Mouse (Mus musculus): Measurements from ENCODE around the gene Nhsl1. TPM values are rescaled to one million over a fixed set of nuclear protein-coding genes. Genes with fewer than 3 reads are reported as not detected.

Nhsl1 gene
- total RNA-seq, 2 experiments from 2014 or later: 6.6 to 7.5 TPM

DNA sequence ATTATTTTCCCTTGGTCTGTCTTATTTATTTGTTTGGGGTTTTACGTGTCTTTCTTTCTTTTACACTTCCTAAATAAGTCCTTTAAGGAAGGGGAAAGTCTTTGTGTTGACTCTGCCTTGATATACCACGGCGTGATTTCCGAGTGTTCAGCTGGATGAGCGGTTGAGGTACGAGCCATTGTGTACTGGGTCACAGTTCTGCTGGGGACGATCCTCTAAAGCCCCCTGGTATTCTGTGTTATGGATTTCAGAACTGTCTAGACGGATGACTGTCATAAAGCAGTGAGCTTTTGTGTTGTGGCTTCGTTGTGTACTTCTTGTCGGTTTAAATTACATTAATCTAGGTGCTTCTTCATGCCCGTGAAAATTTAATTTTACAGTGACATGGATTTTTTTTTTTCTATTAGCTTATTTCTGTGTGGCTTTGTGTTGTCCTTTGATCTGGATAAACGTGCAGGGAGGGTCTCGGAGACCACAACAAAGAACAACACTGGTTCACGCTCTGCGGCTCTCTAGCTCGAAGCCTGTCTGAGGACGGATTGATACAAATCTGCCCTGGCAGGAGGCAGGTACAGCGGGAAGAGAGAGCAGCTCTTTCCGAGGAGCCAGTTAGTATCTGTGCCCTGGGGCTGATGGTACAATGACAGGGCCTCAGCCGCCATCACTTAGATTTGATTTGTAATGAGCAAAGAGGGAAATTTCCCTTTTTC, 151.7 kb downstream of the Nhsl1 start:
- intact Hi-C loops (cut with DNase I; ENCODE audit: low total_unique reads): no loop called here
- DNase-seq: no peak

DNA sequence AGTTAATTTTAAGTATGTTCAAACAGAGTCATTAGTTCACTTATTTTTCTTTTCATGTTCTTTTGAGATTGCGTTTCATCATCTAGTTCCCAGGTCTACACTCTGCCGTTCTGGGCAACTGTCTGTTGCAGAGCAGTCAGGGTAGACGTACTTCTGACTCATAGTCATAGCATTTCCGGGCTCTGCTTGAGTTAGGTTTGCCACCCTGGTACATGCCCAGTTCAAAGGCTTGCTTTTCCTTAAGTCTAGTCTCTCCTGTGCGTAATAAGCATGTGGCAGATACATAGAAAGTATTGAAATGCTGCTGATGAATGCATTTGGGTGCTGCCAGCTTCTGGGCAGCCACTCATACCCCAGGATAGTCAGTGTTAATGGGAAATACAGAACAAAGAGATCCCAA, 152.9 kb downstream of the Nhsl1 start:
- intact Hi-C loops (cut with DNase I; ENCODE audit: low total_unique reads): no loop called here
- no peak for DNase-seq

DNA sequence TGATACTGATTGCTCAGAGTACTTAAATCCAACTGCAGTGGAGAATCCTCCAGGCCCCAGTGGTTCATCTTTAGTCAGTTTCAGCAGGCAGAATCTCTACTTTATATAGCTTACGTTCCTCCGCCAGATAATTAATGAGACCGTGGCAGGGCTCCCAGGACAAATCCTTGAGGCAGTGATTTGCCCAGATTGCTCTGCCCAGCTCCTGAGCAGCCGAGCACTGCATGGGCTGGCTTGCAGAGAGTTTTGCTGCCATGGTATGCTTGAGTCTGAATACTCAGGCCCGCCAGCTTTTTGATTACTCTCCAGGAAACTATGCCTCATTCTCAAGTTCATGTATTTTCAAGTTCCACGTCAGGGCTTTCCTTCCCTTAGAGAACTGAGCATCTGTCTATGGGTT, 156.3 kb downstream of the Nhsl1 start:
- DNase-seq: no peak
- intact Hi-C loops (cut with DNase I; ENCODE audit: low total_unique reads): no loop called here

DNA sequence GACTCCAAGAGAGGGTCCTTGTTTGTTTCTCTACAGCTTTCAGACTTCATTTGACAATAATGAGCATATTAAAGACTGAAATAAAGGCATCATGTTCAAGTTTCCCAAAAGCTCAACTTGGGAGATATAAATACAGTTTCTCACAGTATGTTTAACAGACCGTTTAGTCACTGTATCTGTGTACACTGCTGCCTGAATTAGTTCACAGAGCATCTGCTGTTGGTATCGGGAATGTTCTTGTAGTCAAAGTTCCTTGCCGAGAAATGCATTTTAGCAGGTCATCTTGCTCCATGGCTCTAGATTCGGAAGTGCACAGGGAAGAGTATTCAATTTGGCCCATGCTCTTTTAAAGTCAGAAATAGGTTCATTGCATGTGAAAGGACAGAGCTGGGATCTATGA, 159.5 kb downstream of the Nhsl1 start:
- intact Hi-C loops (cut with DNase I; ENCODE audit: low total_unique reads): no loop called here
- no peak for DNase-seq

DNA sequence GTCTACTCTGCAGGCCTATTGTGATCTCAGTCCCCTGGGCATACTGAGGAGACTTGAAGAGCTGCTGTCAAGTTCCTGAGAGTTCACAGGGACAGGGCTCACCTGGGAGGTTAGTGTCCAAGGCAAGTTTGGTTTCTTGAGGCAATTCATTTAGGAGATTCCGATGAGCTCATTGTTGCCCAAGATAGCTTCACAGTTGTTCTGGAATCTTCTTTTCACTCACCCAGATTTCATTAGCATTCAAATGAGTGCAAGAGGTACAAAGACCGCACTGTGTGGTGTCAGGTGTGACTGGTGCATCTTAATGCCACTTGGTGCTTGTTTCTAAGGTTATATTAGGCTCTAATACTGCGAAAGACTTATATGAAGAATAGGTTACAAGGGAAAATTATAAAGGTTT, 160.5 kb downstream of the Nhsl1 start:
- intact Hi-C loops (cut with DNase I; ENCODE audit: low total_unique reads): no loop called here
- DNase-seq: no peak

DNA sequence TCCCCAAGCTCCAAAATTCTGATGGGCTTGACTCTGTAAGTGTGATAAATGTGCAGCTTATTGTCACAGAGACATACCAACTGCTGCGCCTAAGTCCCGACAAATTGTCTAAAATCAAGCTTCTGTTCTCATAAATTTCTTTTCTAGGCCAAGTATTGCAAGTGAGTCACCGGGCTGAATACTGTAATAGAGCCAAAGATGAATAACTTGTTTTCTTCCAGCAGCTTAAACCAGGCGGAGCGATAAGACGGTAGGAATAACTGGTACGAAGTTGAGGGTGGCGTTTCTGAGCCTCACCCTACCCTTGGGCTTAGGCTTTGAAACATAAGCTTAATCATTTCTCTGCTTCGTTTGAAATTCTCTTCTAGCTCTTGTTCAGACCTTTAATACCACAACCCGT, 162.1 kb downstream of the Nhsl1 start:
- no peak for DNase-seq
- intact Hi-C loops (cut with DNase I; ENCODE audit: low total_unique reads): no loop called here

DNA sequence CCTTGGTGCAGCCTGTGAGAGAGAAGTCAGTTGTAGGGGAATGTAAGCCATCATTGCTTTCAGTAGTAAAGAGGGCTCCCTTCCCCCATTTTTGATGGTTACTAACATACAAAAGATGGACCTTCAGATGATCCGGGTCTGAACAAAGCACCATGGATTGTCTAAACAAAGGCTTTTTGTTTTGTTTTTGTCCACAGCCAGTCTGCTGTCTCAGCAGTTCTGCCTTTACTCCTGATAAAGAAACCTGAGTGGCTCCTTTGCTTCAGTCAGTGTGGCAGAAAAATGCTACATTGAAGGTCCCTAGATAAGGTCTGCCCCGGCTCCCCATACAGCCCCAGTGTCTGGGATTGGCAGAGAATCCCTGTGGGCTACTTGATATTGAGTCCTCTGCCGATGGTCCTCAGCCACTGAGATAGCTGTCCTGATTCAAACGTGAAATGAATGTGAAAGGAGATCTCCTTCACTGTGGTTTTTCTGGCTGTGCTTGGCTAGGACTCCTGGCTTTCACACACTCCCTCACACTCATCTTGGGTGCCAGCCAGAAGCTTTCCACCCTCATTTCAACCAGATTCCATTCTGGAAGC, 163.9 kb downstream of the Nhsl1 start:
- DNase-seq: no peak
- intact Hi-C loops (cut with DNase I; ENCODE audit: low total_unique reads): no loop called here

DNA sequence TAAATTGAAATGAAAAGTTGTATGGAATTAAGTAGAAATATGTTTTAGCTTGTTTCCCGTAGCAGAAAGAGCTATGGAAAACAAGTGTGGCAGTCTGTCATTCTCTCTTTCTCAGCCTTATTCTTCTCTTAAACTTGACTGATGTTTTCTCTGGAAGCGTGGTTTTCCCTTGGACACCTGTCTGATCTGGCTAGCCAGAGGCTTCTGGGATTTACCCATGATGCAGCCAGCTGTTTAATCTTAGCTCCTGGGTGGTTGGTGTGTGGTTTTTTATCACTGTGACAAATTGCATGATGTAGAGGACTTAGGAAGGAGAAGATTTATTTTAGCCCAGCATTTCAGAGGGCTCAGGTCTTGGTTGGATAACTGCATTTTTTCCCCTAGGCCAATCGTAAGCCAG, 164.9 kb downstream of the Nhsl1 start:
- intact Hi-C loops (cut with DNase I; ENCODE audit: low total_unique reads): no loop called here

DNA sequence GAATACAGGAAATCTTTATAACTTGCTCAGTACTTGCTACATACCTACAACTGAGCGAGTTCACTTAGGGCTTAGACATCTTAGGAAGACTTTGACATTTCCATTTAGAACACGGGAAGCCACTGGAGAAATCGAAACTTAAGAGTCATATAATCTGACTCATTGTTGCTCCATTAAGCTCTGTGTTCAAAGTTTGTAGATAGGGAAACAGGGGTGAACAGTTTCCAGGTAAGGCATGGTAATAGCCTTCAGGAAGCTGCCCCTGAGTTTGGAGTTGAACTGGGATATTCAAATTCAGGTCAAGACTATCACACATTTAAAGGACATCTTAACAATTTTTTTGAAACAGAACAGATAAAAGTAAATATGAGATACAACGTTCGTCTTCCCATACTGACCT, 165.9 kb downstream of the Nhsl1 start:
- intact Hi-C loops (cut with DNase I; ENCODE audit: low total_unique reads): no loop called here
- DNase-seq: no peak

More for the DNA sequence above, 164.9 kb downstream of the Nhsl1 start:
- DNase-seq: no peak

DNA sequence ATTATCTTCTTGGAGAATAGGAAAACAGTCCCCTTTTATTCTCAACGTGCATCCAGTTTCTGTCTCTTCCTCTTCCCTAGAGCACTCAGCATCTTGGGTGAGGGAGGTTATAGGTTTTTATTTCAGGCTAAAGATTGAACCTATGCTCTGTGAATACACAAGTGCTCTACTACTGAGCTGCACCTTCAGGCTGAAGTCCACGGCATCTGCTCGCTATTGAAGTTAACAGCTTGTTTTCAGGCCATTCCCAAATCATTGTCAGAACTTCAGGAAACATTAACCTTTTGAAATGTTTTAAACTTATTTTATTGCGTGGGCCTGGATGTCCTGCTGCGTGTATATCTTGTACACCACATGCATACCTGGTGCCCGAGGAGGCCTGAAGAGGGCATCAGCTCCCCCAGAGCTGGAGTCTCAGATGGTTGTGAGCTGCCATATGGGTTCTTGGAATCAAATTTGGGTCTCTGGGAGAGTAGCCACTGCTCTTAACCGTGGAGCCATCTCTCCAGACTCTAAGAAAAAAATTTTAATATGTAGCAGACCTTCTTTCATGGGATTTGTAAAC, 169.5 kb downstream of the Nhsl1 start:
- intact Hi-C loops (cut with DNase I; ENCODE audit: low total_unique reads): no loop called here
- no peak for DNase-seq

DNA sequence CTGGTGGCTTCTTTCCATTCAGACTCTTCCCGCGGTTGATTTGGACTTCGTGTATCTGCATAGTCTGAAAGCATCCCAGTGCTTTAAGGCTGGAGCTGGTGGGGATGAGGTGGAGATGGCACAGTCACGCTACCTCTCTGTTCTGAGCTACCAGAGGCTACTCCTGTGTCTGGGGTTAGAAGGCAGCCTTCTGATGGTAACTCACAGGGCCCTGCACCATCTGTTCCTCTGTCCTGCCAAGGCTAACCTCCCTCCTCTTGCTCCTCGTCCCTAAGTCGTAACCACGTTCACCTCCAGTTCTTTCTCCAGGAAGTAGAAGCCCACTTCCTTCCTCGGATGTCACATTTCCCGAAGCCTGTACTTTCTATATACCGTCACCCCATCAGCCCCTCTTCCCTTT, 171.2 kb downstream of the Nhsl1 start:
- DNase-seq: no peak
- intact Hi-C loops (cut with DNase I; ENCODE audit: low total_unique reads): no loop called here

DNA sequence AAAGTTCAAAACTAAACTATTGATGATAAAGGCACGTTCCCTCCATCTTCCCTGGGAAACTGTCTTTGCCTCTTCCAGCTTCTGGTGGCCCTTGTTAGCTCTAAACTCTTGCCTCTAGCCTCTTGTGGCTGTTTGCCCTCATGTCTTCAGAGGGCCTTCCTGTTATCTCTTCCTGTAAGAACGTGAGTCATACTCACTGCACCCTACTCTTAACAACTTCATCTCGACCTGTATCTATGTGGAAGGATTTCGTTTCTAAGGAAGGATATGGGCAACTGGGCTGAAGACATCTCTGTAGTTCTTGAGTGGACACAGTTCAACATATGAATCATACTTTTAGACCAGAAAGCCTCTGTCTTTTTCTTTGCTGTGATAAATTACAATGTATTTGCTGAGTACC, 173.2 kb downstream of the Nhsl1 start:
- DNase-seq: no peak
- intact Hi-C loops (cut with DNase I; ENCODE audit: low total_unique reads): no loop called here

DNA sequence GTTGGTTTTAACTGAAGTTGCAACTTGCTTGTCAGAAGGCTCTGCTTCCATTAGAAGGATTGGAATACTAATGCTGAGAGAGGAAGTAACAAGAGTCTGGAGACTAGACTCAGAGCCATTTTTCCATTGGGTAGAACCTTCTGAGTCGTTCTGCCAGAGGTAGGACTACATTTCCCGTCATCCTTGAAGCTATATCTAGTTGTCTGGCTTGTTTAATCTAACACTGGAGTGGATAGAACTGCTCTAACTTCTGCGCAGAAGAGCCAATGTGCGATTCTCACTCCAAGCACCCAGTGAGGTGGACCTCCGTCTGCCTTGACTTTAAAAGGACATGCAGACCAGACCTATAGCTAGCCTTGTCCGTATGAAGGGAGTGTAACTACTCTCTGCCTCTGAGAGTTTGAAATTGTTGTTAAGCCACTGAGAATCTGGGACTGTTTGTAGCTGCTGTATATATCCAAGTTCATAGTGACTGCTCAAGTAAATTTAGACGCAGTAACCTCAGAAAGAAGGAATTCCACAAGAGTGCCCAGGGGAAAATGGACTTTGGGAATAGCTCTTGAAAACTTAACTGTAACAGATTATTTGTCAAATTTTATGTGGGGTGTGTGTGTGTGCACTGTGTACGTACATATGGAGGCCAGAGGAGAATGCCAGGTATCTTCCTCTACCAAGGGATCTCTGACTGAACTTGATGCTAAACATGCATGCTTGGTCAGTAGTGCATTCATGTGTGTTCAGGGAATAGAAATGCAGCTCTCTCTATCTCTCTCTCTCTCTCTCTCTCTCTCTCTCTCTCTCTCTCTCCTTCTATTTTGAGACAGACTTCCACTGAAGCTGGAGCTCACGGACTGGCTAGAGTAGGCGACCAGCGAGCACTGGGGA, 174.5 kb downstream of the Nhsl1 start:
- intact Hi-C loops (cut with DNase I; ENCODE audit: low total_unique reads): no loop called here
- no peak for DNase-seq

DNA sequence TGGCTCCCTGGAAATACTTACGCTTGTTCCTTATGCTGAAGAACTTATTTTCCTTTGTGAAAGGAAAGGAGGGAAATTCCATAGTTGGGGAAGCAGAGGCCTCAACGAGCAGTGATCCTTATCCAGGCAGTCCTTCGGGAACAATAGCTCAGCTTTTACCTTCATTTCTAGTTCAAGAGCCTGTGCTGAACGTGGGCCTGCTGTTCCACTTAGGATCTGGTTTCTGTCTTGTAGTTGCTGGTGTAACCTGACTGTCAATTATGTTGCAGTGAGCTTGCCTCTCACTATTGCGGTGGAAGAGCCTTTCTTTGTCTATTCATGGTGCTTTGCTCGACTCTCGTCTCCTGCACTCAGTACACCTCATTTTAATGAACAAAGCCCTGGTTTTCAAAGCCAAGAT, 175.5 kb downstream of the Nhsl1 start:
- intact Hi-C loops (cut with DNase I; ENCODE audit: low total_unique reads): no loop called here
- DNase-seq: no peak

DNA sequence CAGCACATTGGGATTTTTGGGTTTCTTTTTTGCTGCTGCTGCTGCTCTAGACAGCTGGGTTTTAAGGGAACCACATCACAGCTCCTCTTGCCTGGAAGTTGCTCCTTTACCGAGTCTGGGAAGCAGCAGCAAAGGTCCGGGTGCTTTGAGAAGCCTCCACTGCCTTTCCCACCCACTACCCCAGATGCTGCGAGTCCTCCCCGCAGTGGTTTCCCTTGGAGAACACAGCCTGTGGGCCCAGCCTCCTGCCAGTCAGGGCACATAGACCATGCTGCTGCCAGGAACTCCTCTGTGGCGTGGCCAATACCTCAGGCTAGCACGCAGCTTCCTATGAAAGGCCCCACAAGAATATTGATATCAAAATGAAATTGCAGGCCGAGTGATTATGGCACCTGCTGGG, 178.3 kb downstream of the Nhsl1 start:
- no peak for DNase-seq
- intact Hi-C loops (cut with DNase I; ENCODE audit: low total_unique reads): no loop called here

DNA sequence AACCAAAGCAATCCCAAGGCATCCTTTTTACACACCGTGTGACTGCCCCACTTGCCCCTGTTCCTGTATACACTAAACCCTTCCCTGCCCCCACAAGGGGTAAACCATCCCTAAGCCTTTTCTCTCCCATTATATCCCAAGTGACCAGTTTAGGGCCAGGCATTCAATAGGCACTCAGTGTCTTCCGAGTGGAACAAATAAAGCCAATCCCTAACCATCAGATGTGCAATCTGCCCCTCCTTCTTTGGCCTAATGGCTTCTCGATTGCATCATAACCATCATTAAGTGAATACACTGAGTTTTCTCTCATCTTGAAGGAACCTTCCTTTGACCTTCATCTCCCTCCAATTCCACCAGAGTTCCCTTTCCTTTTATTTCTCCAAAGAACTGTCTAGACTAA, 183.2 kb downstream of the Nhsl1 start:
- no peak for DNase-seq
- intact Hi-C loops (cut with DNase I; ENCODE audit: low total_unique reads): no loop called here

DNA sequence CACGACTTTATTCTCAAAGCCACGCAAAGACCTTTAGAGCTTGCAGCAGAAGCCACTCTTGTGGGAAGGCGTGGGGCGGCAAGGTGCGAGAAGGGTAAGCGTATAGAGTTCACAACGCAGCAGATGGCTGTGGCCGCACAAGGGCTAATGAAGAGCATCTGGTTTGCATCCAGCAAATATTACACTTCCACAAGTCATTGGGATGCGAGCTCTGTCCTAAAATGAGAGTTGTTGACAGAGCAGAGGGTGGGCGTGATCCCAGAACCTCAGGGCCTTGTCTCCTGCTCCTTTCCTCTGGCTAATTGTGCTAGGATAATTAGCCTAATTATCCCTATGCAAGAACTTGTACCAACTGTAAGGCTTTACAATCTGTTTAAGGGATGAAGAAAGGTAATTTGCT, 186.9 kb downstream of the Nhsl1 start:
- DNase-seq: no peak

DNA sequence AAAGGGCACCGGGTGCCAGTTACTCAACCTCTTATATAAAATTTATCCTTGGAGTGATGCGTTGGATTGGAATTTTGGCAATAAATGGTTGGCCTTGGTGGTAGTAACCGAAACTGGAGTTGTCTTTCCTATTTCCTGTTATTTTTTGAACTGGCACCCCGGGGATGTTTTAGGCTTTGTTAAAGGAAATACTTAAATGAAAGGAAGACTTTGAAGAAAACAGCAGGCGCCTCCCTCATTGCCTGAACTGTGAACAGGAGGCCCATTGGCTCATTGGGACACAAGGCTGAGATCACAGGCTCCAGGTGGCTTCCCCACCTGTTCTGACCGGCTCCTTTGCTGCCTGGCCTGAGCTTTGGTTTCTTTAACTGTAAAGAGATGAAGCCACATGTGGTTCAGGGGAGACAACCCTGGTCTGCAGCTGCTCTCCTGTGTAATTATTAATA, 187.7 kb downstream of the Nhsl1 start:
- DNase-seq: no peak
- intact Hi-C loops (cut with DNase I; ENCODE audit: low total_unique reads): no loop called here

More for the DNA sequence above, 186.9 kb downstream of the Nhsl1 start:
- intact Hi-C loops (cut with DNase I; ENCODE audit: low total_unique reads): no loop called here

DNA sequence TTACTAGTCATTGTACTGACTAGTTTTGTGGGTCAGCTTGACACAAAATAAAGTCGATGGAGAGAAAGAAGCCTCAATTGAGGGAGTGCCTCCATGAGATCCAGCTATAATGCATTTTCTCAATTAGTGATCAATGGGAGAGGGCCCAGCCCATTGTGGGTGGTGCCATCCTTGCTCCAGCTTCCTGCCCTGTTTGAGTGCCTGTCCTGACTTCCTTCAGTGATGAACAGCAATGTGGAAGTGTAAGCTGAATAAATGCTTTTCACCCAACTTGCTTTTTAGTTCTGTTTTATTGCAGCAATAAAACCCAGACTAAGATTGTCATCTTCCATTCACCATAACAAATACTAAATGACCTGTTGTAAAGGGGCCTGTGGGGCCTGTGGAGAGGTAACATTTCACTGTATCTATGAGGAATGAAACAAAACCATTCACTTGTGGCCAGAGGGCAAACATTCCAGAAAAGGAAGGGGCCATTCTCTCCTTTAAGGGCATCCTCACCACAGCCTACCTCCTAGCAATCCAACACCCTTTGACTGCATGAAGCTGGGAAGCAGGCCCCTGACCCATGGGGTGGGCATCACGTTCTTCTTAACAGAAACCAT, 189.2 kb downstream of the Nhsl1 start:
- intact Hi-C loops (cut with DNase I; ENCODE audit: low total_unique reads): no loop called here
- no peak for DNase-seq

DNA sequence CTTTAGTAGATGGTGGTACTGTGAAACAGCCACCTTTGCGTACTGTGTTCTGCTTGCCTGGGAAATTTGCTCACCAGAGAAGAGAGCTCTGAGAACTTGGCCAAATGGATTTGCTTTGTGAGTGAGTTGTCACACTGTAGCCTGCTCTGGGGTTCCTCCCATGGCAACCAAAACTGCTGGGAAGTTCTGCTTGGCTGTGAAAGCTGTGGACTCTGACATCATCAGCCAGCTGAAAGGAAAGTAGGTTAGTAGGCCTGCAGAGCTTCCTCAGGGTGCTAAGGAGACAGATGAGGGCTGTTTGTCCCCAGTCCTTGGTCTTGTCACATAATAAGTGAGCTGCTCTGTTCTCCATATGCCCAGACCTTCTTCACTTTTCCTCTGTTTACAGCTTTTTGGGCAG, 189.8 kb downstream of the Nhsl1 start:
- peak; percentile 36 for DNase-seq
- intact Hi-C loops (cut with DNase I; ENCODE audit: low total_unique reads): no loop called here
